Mouse (Mus musculus): Measurements from ENCODE around the gene Zfyve9.
"Not testable (repeated sequence)": the region's sequence is repeated elsewhere in the genome, so short reads cannot be mapped to it uniquely, and the experiment has no call there.

Zfyve9 gene

DNA sequence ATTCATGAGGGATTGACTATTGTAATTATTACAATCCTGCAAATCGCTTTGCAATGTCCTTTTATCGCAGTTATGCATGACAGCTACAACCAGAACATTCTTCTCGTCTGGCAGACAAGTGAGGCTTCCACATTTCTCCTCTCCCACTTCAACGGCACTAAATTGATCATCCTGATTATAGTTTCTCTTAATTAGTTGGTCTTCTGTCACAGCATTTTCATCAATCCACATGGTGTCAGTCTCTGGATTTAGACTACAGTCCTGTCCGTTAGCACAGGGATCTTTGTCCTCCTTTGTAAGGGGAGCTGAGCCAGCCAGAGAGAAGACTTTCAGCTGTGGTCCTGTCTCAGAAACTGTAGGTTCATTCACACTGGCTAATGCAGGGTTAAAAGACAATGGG is 61.2 kb downstream of the Zfyve9 start, which contains the start of gene 3110021N24Rik:
3110021N24Rik (plus strand) TSS at position 301 of the 400 bp plus-strand sequence.
- DNase-seq: no peak

DNA sequence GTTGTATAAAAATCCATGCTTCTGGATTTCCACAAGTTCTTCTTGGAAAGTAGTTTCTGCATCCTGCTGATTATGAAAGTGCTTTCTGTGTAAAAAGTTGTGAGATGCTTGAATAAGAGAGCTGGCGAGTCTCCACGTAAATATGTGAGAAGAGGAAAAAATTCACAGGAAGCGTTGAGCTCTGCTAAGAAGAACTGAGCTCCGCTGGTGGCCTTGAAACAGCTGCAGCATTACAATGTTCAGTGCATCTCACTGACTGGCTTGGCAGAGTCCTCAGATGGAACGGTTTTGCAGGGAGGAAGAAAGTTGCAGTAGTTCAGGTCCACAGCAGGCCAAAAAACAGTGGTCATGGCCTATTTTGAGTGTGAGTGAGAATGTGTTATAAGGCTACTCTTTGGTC is 72.4 kb downstream of the Zfyve9 start:
- no peak for DNase-seq

DNA sequence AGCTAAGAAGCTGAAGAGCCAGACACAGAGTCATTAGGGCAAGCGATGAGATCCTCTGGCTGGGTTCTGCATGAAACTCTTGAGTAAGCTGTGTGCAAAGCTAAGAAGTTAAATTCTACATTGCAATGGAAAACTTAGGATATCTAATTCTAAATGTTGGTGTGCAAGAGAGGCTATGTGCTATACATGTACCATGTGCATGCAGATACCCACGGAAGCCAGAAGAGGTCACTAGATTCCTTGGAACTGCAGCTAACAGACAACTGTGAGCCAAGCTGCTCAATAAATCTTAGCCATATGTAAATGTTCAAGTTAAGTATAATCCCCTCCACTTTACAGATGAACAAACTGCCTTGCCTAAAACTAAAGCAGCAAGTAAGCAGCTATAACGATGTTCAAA is 83.7 kb downstream of the Zfyve9 start:
- peak; percentile 17 for DNase-seq

DNA sequence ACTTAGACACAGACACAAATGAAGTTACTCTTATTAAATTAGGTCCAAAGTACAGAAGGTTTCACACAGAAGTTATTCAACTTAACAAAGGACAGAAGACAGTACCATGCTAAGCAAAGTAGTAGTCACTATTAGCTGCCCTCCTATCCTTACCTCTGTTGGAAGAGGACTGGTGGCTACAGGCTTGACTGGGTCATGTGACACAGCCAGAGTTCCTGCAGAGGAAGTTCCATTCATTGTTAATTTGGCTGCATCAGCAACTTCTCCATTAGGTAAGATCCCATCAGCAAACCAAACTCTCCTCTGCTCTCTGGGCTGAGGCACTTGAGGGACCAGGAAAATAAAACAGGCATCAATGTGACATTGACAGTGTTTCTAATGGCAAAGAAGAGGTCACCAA is 89.1 kb downstream of the Zfyve9 start:
- DNase-seq: no peak

DNA sequence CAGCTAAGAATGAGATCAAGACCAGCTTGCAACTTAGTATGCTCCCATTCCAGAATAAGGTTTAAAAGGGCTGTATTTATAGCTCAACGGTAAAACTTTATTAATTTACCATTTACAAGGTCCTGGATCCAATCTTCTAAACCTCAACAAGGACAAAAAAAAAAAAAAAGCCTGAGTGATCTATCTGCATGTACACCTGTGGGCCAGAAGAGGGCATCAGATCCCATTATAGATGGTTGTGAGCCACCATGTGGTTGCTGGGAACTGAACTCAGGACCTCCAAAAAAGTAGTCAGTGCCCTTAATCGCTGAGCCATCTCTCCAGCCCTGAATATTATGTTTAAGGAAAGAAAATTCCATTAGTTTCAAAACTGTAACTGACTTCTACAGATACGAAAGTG is 90.1 kb downstream of the Zfyve9 start:
- DNase-seq: no peak

DNA sequence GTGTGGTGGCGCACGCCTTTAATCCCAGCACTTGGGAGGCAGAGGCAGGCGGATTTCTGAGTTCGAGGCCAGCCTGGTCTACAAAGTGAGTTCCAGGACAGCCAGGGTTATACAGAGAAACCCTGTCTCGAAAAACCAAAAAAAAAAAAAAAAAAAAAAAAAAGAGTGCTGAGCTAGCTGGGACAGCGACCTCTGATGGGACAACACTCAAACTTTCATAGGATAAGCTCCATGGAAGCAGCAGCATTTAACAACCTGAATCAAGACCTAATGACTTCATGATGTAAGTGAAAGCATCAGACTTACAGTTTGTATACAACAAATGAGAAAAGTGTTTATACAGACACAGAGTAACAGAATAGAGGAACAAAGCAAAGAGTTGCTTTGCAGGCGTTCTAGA is 93.5 kb downstream of the Zfyve9 start:
- DNase-seq: not testable (repeated sequence)

DNA sequence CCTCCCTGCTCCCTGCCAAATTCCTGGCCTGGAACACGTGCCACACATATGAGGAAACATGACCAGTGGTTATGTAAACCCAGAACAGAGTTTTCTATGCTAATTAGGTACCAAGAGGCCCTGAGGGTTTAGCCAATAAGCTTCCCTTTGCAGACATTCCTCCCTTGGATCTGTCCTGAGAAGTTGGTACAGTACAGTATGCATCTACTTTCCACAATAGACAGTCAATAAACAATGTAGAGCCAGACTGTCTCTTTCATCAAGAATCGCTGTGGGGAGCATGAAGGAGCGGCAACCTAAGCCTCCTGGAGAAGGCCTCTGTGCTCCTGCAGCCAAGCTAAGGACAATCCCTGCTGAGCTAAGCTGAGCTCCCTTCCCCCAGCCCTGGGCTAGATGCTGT is 94.4 kb downstream of the Zfyve9 start:
- no peak for DNase-seq

DNA sequence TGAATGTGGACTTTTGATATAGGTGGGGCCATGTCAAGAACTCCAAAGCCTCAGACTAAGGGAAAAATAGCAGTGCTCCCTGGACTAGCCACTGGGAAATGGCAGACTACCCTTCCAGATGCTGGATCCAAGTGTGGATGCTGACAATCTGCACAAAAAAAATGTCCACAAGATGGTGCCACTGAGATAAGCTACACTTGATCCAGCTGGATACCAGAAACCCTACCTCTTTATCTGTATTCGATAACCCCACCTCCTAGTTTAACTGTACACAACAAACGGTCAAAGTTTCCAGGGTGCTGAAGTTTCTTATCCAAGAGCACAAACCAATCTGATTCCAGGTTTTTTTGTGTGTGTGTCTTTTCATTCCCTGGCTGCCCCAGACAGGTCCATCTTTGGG is 116.2 kb downstream of the Zfyve9 start:
- no peak for DNase-seq

DNA sequence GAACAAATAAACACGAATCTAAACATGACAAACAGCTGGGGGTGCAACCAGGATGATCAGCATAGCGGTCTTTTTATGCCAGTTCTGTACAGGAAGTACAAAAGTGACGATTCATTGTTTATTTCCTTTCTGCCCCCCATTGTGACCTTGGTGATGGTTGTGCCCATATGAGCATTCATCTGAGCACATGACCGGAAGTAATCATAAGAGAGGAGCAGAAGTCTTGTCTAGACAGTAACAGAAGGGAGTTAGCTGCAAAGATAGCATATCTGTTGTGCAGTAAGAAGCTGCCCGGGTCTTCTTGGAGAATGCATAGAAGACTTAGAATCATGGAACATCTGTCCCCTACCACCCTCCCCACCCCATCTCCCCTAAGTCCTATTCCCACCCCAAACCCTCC is 141.8 kb downstream of the Zfyve9 start:
- DNase-seq: no peak

DNA sequence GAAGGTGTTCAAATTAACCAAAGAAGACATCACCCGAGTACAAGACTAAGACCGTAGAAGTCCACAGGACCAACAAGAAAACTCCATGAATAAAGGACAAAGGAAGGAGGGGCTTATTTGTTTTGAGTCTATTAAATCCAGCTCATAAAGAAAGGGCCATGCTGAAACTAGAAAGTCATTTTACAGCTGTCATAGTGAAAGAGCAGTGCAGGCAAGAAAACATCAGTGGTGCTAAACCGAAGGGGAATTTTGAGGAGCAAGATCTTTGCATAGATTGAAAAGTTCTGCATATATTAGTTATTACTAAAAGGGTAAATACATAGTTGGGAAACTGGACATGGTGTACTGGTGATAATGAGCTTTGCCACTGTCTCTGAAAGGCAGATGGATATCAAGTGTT is 142.9 kb downstream of the Zfyve9 start:
- no peak for DNase-seq

DNA sequence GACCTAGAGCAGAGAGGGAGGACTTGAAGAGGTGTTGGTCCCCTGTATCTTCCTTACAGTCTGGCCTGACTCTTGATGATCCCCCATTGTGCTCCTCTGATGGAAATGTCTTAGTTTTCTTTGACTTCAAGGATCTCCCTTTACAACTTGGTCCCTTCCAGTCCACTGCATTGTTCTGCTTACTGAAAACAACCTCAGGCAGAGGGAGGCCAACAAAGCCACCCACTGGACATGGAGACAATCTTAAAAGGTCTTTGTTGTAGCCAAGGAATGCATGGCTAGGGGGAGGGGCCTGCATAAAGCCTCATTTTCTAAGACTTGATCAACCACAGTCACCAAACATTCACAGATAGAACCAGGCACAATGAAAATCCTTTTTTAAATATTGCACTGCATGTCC is 145.5 kb downstream of the Zfyve9 start:
- DNase-seq: no peak

DNA sequence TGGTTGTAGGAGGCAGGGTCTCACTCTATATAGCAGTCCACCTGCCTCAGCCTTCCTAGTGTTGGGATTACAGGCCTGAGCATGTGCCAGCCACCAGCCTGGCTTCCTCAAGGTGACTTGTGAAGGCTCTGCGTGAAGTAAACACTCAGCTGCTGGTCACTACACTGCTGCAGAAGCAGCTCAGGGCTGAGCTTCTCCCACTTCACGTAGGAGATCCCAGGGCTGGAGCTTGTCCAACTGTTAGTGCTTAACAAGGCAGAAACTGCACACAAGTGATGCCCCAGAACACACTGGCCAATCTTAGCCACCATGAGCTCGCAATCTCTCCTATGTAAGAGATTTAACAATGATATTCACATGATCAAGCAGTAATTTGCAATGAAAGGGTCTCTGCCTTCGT is 145.9 kb downstream of the Zfyve9 start:
- DNase-seq: no peak

DNA sequence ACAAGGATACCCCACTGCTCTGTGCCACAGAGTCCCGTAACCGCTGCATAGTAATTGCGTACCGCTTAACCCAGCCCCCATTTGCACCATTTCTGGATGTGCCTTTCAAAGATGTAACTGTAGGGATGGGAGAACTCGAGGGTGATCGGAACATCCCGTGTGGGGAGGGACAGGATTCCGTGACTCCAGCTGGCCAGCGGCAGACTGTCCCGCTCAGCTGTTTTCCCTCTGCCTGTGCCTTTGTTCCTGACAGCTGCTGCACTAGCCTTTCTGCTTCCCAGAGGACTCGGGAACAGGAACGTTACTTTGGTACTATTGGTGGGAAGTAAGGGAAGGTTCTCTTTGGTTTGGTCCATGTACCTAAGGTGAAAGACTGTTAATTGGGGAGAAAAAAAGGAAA is 146.9 kb downstream of the Zfyve9 start:
- no peak for DNase-seq

DNA sequence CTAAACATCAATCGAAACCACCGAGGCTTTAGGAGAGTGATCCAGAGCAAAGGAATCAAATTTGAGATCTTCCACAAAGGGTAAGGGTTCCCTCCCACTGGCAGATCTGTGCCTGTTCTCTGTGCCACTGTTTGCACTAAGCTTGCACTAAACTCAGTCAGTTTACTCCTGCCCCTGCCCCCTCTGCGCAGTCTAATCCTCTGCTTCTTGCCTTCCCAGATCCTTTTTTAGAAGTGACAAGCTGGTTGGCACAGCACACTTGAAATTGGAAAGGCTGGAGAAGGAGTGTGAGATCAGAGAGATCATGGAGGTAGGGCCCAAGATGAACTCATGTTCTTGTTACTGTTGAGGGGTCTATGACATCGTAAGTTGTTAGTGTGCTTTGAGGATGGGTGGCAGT is 149.0 kb downstream of the Zfyve9 start:
- no peak for DNase-seq

DNA sequence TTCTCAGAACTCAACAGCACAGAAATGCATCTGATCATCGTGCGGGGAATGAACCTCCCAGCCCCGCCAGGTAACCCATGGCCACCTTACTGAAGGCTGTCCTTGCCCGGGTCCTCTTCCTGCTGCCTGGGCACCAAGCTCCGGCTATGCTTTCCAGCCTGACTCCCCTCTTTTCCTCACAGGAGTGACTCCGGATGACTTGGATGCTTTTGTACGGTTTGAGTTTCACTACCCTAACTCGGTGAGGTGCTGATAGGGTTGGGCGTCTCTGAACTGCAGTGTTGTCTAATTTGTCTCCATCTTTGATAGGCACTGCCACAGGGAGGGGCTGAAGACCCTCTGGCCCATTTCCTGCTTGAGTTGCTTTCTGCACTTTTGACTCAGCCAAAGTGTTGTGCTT is 150.5 kb downstream of the Zfyve9 start:
- no peak for DNase-seq

DNA sequence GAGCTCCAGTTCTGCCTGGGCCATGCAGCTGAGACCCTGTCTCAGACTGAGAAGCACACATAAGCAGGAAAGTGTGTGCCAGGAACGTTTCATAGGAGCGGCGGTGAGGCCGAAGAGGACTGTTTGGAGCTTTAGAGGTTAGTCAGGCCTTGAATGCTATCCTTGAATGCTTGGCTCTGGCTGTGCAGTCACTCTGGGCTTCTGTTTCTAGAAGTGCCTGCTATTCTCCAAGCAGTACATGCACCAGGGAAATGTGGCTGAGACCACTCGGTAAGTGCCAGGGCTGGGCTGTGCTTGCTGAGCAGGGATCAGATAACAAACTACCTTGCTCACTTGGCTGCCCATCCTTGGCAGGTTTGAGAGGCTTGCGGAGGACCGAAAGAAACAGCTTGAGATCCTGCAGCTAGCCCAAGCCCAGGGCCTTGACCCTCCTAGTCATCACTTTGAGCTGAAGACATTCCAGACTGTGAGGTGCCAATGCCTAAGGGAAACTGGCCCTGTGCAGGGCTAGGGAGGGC is 151.2 kb downstream of the Zfyve9 start:
- DNase-seq: no peak

DNA sequence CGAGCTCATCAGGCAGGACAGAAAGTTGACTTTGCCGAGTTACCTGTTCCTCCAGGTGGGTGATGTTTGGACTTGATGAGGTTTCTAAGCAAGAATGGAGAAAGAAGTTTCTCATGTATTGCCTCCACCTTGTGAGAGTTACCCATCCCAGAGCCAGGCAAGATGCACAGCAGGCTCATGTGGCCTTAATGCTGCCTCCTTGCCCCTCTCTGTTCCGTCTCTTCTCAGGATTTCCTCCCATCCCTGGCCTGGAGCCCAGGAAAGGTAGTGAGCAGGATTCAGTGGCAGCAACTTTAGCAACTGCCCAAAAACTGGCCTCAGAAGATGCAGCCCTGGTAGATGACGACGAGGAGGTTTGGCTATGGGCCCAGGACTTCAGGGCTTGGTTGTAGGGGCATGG is 153.5 kb downstream of the Zfyve9 start:
- no peak for DNase-seq

DNA sequence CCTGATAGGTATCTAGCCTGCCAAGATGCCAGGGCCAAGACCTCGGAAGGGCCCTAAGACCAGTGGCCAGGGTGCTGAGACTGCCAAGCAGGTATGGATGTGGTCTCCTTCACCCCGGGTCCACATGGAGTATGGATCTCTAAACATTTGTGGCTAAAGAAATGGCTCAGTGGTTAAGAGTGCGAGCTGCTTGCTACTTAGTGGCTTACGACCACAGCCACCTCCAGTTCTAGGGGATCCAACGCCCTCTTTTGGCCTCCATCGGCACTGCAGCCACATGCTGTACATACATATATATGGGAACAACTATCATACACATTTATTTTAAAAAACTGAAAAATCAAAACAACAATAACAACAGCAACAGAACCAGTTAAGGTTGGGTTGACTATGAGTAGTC is 159.1 kb downstream of the Zfyve9 start:
- no peak for DNase-seq

DNA sequence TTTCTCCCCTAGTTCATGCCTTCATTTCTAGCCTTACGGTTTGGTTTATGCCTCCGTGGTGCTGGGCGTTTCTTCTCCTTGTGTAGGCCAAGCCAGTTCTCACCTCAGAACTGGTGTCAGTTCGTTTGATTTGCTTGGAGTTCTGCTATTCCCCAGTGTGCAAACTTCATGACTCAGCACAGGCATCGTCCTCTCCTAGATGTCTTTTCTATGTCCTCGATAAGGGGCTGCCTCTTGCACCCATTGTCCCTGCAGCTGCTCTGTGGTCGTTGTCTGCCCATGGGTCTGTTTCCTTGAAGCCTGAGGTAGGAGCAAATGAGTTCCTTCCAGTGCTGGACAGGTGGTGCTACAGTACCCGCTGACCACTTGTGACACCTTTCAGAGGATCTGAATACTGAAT is 160.1 kb downstream of the Zfyve9 start:
- no peak for DNase-seq

DNA sequence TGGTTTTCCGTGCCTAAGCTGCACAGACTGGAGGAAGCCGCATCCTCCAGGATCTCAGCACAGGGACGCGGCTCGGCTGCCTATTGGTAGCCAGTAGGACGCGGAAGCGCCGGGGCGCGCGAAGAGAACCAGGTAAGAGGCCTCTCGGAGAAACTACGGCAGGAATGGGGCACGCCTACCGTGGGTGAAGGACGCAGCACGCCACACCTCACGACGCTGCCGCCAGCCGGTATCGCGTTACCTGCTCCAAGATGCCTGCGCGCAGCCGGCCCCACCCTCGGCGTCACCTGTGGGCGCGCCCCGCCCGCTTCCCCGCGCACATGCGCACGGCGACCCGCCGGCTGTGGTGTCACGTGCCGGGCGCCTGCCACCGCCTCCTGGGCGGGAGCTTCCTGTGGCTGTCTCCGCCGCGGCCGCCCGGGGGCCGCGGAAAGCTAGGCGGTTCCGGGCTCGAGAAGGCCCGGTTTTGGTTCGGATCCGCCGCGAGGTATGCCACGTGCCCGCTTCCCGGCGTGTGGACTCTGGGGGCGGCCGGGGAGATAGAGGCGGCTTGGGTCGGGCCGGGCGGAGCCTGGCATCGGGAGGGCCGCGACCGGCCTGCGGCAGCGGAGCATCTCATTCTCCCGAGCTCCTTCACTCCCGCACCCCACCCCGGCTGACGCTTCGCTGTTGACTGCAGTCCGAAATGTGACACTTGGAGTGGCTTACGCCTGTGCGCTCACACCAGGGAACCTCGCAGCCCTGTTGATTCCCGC is 160.8 kb downstream of the Zfyve9 start, which contains the start of gene Cc2d1b:
Cc2d1b (plus strand) TSS at position 354 of the 755 bp plus-strand sequence.
- DNase-seq: peak; percentile 97

DNA sequence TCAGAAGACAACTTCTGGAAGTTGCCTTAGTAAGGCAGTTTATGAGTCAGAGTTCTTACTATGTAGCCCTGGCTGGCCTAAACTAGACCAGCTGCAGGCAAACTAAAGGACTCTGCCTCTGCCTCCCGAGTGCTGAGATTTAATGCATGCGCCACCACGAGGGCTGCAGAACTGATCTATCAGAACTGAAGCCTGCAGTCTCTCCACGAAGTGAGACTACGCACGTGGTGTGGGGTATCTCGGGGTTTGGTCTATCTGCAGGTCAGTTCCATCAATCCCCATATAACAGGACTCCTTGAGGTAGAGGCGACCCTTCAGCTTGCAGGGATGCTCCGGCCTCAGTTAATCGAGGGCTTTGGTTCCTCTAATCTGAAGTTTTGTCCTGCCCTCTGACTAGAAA is 161.4 kb downstream of the Zfyve9 start:
- no peak for DNase-seq

DNA sequence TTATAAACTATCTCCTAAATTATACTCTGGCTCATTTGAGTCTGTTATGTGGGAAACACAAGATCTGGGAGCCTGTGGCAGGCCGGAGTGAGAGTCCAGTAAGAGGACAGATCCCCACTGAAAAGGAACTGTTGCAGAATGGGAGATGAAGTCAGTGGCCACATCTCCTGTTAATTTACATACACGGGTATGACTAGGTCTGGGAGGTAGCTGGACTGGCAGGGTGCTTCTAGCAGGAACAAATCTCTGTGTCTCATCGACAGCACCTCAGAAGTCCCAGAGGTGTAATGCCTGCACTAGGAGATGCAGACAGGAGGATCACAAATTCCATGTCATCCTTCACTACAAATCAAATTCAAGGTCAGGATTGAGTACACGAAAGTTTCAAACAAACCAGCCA is 162.0 kb downstream of the Zfyve9 start:
- no peak for DNase-seq

DNA sequence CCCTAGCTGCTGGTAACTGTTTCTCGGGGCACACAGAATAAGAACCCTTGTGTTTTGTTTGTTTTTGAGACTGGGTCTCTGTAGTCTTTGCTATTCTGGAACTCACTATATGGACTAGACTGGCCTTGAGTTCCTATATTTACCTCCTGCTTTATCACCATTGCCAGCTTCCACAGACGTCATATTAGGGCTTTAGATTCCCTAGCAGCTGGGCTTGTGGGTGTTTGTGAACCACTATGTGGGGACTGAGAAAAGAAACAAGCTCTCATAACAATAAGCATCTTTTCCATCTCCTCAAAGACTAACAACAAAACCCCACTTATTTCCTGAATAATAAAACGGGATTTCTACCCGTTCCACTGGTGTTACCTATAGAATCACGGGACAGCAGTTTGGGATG is 169.7 kb downstream of the Zfyve9 start:
- DNase-seq: no peak

DNA sequence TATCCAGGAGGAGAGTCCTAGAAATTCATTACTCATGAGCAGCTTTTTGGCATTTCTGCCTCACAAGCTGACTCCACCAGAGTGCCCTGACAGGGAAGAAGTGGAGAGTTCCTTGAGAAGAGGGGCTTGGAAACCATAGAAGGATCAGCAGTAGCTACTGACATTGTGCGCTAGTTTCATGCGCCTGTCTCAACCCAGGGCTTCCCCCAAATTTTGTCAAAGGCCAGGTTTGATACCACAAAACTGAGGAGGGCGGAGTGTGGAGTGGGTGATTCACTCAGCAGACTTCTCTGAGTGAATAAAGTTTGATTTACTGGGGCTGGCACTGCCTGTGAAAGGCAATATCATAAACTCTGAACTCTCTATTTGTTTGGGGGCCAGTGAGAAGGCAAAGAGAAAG is 171.9 kb downstream of the Zfyve9 start:
- no peak for DNase-seq

DNA sequence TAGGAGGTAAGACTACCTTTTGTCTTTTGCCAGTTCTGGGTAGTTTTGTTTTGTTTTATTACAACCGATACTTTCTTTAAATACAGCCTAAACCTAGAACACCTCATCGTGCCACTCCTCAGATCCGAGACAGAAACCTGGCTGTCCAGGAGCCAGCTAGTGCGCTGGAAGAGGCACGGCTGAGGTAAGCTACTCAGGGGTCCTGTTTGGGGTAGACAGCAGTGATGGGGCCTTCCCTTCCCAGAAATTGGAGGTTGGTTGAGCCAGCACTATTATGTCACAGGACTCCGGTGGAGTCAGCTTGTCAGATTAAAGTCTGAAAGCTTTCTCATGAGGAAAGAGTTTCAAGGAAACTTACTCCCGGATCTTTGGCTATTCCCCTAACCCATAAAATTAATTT is 178.7 kb downstream of the Zfyve9 start:
- no peak for DNase-seq

Measured in cerebellum, adult 9-11 months (tissue).